Mouse (Mus musculus) lung, embryonic 16.5 days (tissue): ENCODE measurements at regions not wholly inside any gene's neighbourhood (a gene's known extent, or its start where the extent isn't known, plus 50 kb on each side); places are given as distances from the start of the nearest gene placed in this dataset.

Experiments used
- ATAC-seq: fragments of 200-750 bp; cut with Nextera tagmentation; 2 replicates; pipeline ENCODE4 v1.8.0; 2017; ENCODE audit warnings: low read depth, mild to moderate bottlenecking, moderate library complexity
- H3K27ac ChIP-seq: fragments of 300-500 bp; sonication (generic); 2 replicates; pipeline ENCODE4 v1.5.1; 2014; ENCODE audit warnings: mild to moderate bottlenecking, control low read depth, low read length
- H3K27me3 ChIP-seq: fragments of 300-500 bp; sonication (generic); 2 replicates; pipeline ENCODE4 v1.6.1; 2014; ENCODE audit warnings: low read depth, low read length, mixed read lengths; ENCODE audit not compliant: control insufficient read depth, insufficient read depth
- H3K36me3 ChIP-seq: fragments of 300-500 bp; sonication (generic); 2 replicates; pipeline ENCODE4 v1.6.1; 2014; ENCODE audit warnings: low read length; ENCODE audit not compliant: control insufficient read depth, insufficient read depth
- H3K4me1 ChIP-seq: fragments of 300-500 bp; sonication (generic); replicated peaks from 2 replicates; pipeline ENCODE4 v1.6.1; 2014; ENCODE audit warnings: low read length, mixed read lengths; ENCODE audit not compliant: control insufficient read depth, insufficient read depth
- H3K4me2 ChIP-seq: fragments of 300-500 bp; sonication (generic); 2 replicates; pipeline ENCODE4 v1.6.1; 2014; ENCODE audit warnings: low read depth, low read length, control low read depth
- H3K4me3 ChIP-seq: fragments of 300-500 bp; sonication (generic); 2 replicates; pipeline ENCODE4 v1.5.1; 2014; ENCODE audit warnings: mild to moderate bottlenecking, low read length, control low read depth
- H3K9ac ChIP-seq: fragments of 300-500 bp; sonication (generic); 2 replicates; pipeline ENCODE4 v1.6.1; 2014; ENCODE audit warnings: low read length, control low read depth
- H3K9me3 ChIP-seq: fragments of 300-500 bp; sonication (generic); 2 replicates; pipeline ENCODE4 v1.6.1; 2016; ENCODE audit warnings: low read length; ENCODE audit not compliant: control insufficient read depth
- WGBS: fragments of 180-500 bp; shearing (Covaris S2); extraction: QIAGEN DNeasy Blood & Tissue Kit; methylation state at CpG from one replicate; pipeline ENCODE4 v1.1.7; 2014; 5-methylcytosine and 5-hydroxymethylcytosine counted together

DNA sequence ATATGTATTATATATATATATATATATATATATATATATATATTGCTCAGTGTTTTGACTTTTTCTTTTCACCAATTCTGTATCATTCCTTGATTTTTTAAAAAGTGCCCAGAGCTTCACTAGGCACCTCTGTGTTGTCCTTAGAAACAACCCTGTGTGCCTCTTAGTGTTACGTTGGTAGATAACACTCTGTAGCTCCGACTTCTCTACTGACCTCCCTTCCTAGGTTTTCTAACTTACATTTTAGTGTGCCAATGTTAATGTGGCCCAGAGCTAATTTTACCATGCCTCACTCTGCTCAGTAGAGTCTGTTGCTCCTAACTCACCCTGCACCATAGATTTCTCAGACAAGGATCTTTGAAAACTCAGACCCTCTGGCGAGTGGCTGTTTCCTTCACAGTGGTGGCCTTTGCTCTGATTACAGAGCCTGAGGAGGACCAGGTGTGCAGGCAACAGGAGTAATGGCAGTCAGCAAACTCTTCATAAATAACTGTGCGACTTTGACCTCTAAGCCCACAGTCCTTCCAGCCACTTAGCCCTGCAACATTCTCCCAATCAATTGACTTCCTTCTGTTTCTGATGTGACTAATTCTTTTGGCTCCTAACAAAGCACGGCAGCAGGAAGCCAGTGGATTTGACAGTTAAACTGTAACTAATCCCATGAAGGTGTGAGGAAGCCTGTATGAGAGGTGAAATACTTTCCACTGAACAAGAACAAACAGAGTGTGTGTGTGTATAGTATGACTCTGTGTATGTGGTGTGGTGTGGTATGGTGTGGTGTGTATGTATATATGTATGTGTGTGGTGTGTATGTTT lies 53.6 kb upstream of the Actr3 start:
- no peak overlapping the region for H3K9ac ChIP-seq
- peak overlapping the region; percentile 29; the same call in 1 of the 2 replicates for H3K27ac ChIP-seq
- 0 out of 2 replicates have a peak, but pooled peaks have one; percentile 10 for ATAC-seq
- no peaks in the 10 kb centered on the region for H3K4me1 ChIP-seq
- H3K4me3 ChIP-seq, result no peak overlapping the region
- H3K36me3 ChIP-seq, result no peaks in the 10 kb centered on the region
- whole genome bisulfite sequencing, result 41% methylated on average over 5 of the region's 5 CpGs
- H3K9me3 ChIP-seq, result no peaks in the 10 kb centered on the region; the same call in 1 of the 2 replicates
- H3K27me3 ChIP-seq, result no peaks in the 10 kb centered on the region
- no peak overlapping the region for H3K4me2 ChIP-seq

DNA sequence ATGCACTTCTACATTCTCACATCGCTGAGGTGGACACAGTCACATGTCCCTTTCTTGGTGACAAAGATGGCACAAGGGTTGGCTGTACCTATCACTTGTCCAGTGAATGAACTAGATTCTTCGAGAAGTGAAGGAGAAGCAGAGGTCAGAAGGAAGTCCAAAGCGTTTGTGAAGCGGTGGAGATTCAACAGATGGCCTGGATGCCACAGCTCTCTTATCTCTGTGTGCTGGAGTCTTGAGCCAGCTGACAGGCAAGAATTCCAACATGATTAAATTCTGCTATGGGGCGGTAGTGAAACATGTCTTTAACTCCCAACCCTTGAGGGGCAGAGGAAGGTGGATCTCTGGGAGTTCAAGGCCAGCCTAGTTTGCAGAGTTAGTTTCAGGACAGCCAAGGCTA lies 55.5 kb upstream of the Actr3 start:
- Histone ChIP-seq H3K27me3 (no peaks in the 10 kb centered on the region), H3K4me1 (no peaks in the 10 kb centered on the region), H3K9ac (no peak overlapping the region), H3K36me3 (no peaks in the 10 kb centered on the region), H3K4me3 (no peak overlapping the region), H3K9me3 (no peaks in the 10 kb centered on the region; the same call in 1 of the 2 replicates), H3K27ac (no peak overlapping the region), H3K4me2 (no peak overlapping the region)
- ATAC-seq, result no peak
- WGBS, result 50% methylated on average over 5 of the region's 5 CpGs

DNA sequence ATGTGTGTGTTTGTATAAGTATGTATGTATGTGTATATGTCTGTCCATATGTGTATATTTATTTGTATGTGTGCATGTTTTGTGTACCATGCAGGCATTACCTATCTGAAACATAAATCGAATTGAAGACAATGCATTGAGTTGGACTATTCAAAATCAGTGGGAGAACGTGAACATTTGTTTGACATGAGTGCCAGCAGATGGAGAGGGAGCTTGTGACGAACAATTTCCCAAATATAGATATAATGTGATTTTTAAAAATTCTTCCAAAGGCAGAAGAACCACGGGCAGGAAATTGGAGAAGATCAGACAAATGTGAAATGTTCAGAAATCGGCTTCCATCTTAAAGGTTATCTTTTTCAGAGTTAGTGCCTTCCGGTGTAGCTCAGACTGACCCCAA lies 59.1 kb upstream of the Actr3 start:
- no peaks in the 10 kb centered on the region; the same call in 1 of the 2 replicates for H3K9me3 ChIP-seq
- H3K4me3 ChIP-seq, result no peak overlapping the region
- no peaks in the 10 kb centered on the region for H3K4me1 ChIP-seq
- H3K27me3 ChIP-seq, result no peaks in the 10 kb centered on the region
- H3K4me2 ChIP-seq, result no peak overlapping the region
- 67% methylated on average over 6 of the region's 6 CpGs for WGBS
- ATAC-seq, result no peak
- H3K9ac ChIP-seq, result no peak overlapping the region
- H3K36me3 ChIP-seq, result no peaks in the 10 kb centered on the region
- H3K27ac ChIP-seq, result no peak overlapping the region

DNA sequence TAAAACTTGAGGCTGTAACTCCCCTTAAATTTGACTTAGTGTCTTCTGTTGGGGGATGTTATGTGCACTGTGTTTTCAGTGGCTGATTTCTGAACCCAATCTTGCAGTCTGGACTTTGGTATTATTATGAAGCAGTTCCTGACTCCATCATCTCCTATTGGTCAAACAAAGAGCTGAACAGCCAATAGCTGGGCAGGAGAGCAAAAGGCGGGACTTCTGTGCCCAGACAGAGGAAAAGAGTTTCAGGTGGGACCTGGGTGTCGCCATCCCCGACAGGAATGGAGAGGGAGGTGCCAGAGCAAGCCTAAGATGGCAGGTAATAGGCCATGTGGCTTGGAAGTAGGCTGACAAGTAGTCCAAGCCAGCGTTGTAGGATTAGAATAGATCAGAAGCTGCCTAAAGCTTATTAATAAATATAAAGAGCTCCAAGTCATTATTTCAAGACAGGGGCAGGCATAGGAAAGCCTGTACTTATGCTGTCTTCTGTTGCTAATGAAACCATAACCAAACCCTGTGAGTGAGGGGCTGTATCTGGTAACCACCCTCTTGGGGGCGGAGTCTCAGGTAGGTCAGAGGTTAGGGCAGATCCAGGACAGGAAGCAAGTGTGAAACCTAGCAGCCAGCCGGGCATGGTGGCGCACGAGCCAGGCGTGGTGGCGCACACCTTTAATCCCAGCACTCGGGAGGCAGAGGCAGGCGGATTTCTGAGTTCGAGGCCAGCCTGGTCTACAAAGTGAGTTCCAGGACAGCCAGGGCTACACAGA lies 60.0 kb upstream of the Actr3 start:
- H3K27me3 ChIP-seq, result no peaks in the 10 kb centered on the region
- no peak for ATAC-seq
- no peak overlapping the region for H3K4me3 ChIP-seq
- no peak overlapping the region for H3K9ac ChIP-seq
- H3K4me1 ChIP-seq, result no peaks in the 10 kb centered on the region
- H3K27ac ChIP-seq, result no peak overlapping the region
- H3K4me2 ChIP-seq, result no peak overlapping the region
- 87% methylated on average over 13 of the region's 13 CpGs for WGBS
- no peaks in the 10 kb centered on the region for H3K36me3 ChIP-seq
- H3K9me3 ChIP-seq, result no peaks in the 10 kb centered on the region; the same call in 1 of the 2 replicates

DNA sequence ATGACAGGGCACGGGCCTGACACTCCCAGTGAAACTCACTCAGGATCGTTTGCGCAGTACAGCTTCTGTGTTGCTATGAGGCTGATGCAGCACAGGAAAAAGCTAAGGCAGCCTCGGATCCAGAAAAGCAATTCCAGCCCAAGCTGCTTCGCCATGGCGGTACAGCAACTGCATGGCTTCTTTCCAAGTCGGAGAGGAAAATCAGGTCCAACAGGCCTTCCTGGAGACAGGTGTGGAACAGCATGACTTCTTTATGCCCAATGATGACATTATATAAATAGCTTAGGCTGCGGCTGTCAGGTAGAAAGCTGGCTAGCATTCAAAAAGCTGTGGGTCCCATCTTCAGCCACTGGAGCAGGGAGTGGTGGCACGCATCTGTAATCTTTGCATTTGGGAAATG lies 61.5 kb upstream of the Actr3 start:
- Histone ChIP-seq H3K4me1 (no peaks in the 10 kb centered on the region), H3K9ac (no peak overlapping the region), H3K36me3 (no peaks in the 10 kb centered on the region), H3K27me3 (no peaks in the 10 kb centered on the region), H3K4me3 (no peak overlapping the region), H3K4me2 (no peak overlapping the region), H3K9me3 (no peaks in the 10 kb centered on the region), H3K27ac (no peak overlapping the region)
- ATAC-seq, result no peak
- 74% methylated on average over 9 of the region's 9 CpGs for WGBS

DNA sequence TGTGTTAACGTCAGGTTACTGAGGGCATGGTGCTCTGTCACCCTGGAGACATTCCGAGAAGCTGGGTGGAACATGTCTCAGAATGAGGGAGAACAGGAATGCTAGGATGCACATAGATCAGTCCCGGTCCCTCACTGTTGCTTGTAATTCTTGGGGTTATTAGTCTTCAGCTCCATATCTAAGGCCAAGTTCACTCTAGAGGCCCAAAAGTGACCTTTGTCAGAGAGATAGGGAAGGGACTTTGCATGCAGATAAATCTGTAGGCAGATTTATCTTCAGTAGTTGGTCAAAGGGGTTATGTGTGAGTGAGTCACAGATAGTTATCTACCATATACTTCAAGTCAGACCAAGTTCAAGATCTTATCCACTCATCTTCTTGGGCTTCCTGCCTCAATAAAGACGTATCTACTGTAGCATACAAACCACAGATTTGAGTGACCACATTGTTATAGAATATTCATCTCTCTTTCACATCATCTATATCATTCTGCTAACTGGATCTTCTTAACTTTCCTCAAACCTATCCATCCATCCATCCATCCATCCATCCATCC lies 58.4 kb upstream of the Slc35f5 start:
- H3K27me3 ChIP-seq, result no peaks in the 10 kb centered on the region
- ATAC-seq, result no peak
- H3K4me3 ChIP-seq, result no peak overlapping the region
- no peaks in the 10 kb centered on the region for H3K36me3 ChIP-seq
- H3K9me3 ChIP-seq, result no peaks in the 10 kb centered on the region
- no peaks in the 10 kb centered on the region for H3K4me1 ChIP-seq
- H3K9ac ChIP-seq, result no peak overlapping the region
- no peak overlapping the region for H3K4me2 ChIP-seq
- 79% methylated on average over 4 of the region's 4 CpGs for WGBS
- no peak overlapping the region for H3K27ac ChIP-seq

DNA sequence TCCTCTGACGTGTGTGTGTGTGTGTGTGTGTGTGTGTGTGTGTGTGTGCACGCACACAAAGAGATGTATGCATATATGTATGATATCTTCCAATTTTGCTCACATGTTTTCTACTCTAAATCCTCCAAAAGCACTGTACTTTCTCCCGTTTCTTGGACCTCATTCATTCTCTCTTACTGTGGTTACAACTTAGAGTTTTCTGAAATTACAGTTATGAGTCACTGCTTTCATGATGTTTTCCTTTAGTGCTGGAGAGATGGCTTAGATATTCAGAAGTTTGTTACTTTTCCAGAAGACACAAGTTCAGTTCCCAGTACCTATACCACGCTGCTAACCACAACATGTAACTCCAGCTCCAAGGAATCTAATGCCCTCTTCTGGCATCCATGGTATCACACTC lies 56.5 kb upstream of the Slc35f5 start:
- no peaks in the 10 kb centered on the region for H3K9me3 ChIP-seq
- no peak overlapping the region for H3K4me2 ChIP-seq
- H3K27me3 ChIP-seq, result no peaks in the 10 kb centered on the region
- no peak overlapping the region for H3K9ac ChIP-seq
- H3K36me3 ChIP-seq, result no peaks in the 10 kb centered on the region
- ATAC-seq, result no peak
- H3K27ac ChIP-seq, result no peak overlapping the region
- H3K4me3 ChIP-seq, result no peak overlapping the region
- H3K4me1 ChIP-seq, result 0 out of 2 replicates have a peak, but pooled peaks cover 3% of the 10 kb centered on the region
- 88% methylated on average over 4 of the region's 4 CpGs for WGBS

DNA sequence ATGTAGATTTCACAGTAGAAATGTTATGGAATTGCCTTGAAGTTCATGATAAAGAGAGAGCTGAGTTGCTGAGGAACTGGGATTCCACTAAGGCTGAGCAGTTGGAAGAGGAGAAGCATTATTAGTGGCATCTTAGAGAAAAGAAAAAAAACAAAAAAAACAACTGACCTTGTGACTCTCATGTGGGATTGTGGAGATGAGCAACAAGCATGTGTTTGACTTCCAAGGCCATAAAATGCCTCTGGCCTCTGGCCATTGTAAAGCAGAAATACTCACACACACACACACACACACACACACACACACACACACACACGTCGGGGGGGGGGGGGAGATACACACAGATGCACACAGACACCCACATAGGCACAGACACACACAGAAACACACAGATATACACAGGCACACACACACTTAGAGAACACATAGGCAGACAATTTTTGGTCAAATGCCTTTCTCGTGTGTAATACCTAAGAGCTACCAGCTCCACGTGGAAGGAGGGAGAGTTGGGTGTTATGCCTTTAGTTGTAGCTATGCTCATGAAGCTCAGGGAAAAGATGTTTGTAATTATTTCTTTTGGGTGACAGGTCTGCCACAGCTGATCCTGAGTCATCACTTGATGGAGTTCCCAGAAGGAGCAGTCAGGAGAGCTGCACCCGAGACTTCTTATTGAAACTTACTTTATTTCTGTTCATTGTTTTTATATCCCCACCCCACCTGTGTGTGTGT lies 52.4 kb upstream of the Slc35f5 start:
- Histone ChIP-seq H3K27ac (no peak overlapping the region), H3K9me3 (no peaks in the 10 kb centered on the region), H3K4me3 (no peak overlapping the region), H3K27me3 (no peaks in the 10 kb centered on the region), H3K4me2 (no peak overlapping the region), H3K9ac (no peak overlapping the region), H3K4me1 (0 out of 2 replicates have a peak, but pooled peaks cover 3% of the 10 kb centered on the region), H3K36me3 (no peaks in the 10 kb centered on the region)
- WGBS, result 54% methylated on average over 3 of the region's 5 CpGs
- no peak for ATAC-seq
